Mouse (Mus musculus) cerebellum, postnatal 25 days (tissue): ENCODE measurements around the gene Samd11.

ENCODE experiments used
- DNase-seq, 2 experiments: peaks; one replicate each; pipeline ENCODE4 v3.0.0; 2021; ENCODE audit warnings: mixed read lengths in 2 of 2

Gene Samd11

GRCm38 (mm10) chr4:156255078-156255839 lies at the start of gene Samd11:
TSS of gene Samd11 (minus strand) at chr4:156255657.
- no peak for DNase-seq

- DNase-seq, result peak in 1 of 2 experiments; percentile 25
These were observed 938 bp downstream of the Samd11 start for GRCm38 (mm10) chr4:156254361-156255077.

DNA sequence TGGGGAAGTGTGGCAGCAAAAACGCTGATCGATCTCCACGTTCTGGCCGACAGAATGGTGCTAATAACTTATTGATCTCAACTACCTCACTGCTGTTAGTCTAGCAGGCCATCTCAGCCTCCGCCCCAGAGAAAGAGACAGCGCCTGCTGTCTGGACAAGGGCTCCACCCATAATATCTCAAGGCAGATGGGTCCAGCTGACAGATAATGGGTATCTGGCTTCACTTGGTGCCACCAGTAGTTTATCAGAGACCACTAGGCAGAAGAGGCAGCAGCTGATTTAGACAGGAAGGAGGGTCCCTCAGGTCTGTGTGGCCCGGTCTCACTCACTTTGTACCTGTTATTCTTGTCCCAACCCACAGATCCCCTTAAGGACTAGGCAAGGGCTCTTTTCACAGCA lies 2.4 kb downstream of the Samd11 start:
- DNase-seq, result no peak

- no peak for DNase-seq
These were observed 2.8 kb downstream of the Samd11 start for GRCm38 (mm10) chr4:156252619-156253018.

- DNase-seq, result no peak
These were observed 3.3 kb downstream of the Samd11 start for GRCm38 (mm10) chr4:156252140-156252539.

- DNase-seq, result no peak
These were observed 4.4 kb downstream of the Samd11 start for GRCm38 (mm10) chr4:156251081-156251480.

DNA sequence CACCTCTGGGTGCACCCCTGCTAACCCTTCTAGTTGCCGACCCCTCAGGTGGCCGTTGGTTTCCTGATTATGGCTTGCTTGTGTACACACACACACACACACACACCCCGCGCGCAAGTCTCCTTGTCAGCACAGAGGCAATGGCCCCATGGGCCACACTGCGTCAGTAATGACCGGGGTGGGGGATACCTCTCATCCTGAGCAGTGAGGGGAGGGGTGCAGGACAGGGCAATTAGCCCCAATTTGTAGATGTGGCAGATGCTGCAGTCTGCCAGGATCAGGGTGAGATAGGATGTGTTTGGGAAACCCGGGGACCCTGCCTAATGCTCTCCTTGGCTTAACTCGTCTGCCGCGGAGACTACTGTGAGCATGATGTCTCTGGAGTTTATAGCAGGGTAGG lies 5.9 kb downstream of the Samd11 start:
- no peak for DNase-seq

DNA sequence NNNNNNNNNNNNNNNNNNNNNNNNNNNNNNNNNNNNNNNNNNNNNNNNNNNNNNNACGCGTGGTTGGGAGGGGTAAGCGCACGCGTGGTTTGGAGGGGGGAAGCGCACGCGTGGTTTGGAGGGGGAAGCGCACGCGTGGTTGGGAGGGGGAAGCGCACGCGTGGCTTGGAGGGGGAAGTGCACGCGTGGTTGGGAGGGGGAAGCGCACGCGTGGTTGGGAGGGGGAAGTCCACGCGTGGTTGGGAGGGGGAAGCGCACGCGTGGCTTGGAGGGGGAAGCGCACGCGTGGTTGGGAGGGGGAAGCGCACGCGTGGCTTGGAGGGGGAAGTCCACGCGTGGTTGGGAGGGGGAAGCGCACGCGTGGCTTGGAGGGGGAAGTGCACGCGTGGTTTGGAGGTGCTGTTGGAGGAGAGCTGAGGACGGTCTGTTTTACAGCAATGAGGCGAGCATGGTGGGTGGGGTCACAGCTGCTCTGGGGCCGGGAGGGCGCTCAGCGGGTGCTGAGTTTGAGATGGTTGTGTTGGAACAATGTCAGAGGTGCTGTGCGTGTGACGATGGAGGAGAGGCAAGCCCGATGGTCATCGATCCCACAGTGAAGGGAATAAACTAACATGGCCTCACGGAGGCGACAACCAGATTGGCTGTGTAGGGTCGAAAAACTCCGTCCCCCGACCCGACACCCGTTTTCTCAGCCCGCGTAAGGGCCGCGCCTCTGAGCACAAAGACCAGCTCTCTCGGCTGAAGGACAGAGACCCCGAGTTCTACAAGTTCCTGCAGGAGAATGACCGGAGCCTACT lies 18.6 kb downstream of the Samd11 start:
- DNase-seq, result peak in 1 of 2 experiments; percentile 42

DNA sequence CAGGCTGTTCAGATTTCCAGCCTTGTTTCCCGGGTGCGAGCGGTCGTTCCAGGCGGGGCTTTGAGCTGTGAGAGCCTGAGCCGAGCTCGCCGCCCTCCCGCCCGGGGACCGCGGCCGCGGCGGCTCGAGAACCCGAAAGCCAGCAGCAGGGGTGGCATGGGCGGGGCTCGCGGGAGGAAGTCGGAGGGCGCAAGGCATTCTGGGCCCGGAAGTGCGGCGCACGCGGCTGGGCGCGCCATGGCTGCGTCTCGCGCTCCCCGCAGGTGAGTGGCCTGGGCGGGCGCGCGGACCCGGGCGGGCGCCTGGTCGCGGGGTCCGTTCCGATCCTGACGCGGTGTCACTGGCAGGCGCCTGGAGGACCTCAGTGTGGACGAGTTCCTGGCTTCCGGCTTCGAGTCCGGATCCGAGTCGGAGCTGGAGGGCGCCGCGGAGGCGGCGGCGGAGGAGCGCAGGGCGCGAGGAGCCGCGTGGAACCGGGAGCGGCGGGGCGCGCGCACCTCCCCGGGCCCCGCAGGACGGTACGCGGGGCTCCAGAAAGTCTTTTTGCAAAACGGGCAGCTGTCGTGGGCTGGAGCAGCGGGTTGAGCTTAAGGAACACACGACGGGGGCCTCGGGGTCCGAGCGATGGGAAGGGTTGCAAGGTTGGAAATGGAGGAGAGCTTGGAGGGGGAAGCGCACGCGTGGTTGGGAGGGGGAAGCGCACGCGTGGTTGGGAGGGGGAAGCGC lies 19.5 kb downstream of the Samd11 start, which contains the start of gene Noc2l:
Gene Noc2l, plus strand, starts transcription at position 203 of the 726 bp plus-strand sequence.
- peak; percentile 94 to 97 for DNase-seq

- peak in 1 of 2 experiments; percentile 45 for DNase-seq
These were observed 20.1 kb downstream of the Samd11 start for GRCm38 (mm10) chr4:156235360-156235770.

DNA sequence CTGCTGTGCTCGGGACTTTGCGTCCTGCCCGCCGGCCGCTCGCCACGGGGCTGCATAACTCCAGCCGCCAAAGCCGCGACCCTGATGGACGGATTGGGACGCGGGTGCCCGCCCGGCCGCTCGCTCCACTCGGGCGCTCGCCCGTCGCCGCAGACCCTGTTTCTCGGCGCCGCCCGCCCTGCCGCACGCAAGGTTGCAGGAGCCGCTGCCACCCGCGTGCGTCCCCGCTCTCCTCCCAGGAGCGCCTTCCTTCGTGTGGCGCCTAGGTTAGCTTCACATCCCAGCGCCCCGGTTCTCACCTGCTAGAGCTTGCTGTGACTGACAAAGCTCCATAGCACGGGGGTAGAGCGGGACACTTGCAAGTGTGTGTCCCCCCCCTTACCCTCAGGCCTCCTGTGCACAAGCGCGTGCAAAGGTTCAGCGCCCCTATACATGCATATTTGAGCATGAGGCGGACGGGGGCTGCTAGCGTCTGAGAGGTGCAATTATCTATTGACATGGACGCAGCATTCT lies 20.7 kb downstream of the Samd11 start, which contains the start of gene Plekhn1:
Gene Plekhn1, minus strand, starts transcription at position 157 of the 513 bp plus-strand sequence.
- peak; percentile 88 to 93 for DNase-seq

GRCm38 (mm10) chr4:156234021-156234501 lies 21.4 kb downstream of the Samd11 start:
- peak; percentile 53 to 63 for DNase-seq

DNA sequence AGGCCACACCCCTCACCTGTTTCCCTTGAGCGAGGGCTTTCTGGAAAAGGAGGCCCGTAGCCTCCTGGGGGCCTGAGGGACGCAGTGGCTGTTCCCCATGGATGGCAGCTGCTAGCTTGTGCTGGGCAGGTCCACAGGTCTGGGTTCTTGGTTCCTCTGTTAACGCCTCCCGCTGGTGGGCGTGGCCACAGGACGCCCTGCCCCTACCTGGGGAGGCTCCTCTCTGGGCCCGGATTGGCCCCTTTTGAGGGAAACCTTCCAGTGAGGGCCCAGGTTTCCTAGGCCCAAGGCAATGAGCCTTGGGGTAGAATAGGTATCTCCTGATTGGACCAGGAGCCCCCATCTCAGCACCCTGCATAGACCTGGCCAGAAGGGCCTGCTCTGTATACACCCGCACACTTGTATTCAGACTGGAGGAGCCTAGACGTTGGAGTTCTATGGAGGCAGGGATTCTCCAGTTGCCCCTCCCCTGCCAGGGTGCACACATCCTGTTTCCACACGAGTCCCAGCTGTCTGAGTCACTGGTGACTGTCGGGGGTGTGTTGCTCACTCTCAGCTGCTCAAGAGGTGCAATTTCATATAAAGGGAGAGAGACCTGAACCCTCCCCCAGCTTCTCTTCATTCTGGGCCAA lies 26.9 kb downstream of the Samd11 start:
- DNase-seq, result no peak

DNA sequence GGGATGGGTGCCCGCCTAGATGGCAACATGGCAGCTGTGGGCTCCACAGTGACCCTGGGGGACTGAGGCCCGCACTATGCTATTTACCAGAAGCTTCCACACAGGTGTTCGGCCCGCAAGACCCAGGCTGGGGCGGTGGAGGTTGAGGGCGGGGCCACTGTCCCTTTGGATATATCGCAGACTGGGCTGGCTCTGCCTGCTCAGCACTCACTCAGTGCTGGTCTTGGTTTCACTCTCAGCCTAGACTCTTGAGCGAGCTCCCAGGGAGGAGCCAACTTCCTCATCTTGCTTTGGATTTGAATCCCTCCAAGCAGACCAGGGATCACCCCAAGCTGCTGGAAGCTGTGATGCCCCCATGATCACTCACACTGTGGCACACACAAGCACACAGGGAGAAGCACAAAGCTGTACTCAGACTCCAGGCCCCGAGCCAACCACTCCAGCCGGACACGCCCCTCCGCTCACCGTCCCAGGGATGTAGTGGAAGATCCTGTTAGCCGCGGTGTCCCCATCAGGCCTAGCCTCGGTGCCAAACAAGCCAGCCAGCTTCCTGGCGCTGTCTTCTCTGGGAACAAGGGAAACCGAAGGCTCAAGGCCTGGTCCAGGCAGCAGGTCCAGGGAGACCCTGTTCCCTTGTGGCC lies 27.6 kb downstream of the Samd11 start:
- no peak for DNase-seq

DNA sequence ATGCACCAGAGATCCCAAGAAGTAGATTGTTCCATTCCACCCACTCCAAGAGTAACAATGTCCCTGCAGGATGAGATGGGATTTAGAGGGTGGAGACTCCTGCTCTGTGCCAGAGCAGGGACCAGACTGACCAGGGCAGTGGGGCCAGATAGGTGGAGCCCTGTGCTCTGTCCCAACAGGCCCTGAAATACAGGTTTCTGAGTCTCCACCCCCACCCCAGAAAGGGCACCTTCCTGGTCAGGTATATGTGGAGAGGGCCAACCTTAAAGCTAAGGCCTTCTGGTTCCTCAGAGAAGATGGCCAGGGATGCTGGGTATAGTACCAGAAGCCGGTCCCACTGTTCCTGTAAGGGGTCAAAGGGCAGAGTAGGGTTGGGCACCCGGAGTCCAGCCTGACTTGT lies 31.2 kb downstream of the Samd11 start:
- no peak for DNase-seq

GRCm38 (mm10) chr4:156219936-156220335 lies 35.5 kb downstream of the Samd11 start:
- no peak for DNase-seq

- peak; percentile 41 to 42 for DNase-seq
These were observed 37.6 kb downstream of the Samd11 start for GRCm38 (mm10) chr4:156217838-156218237.

- peak in 1 of 2 experiments; percentile 56 for DNase-seq
These were observed 38.3 kb downstream of the Samd11 start for GRCm38 (mm10) chr4:156217022-156217669.

DNA sequence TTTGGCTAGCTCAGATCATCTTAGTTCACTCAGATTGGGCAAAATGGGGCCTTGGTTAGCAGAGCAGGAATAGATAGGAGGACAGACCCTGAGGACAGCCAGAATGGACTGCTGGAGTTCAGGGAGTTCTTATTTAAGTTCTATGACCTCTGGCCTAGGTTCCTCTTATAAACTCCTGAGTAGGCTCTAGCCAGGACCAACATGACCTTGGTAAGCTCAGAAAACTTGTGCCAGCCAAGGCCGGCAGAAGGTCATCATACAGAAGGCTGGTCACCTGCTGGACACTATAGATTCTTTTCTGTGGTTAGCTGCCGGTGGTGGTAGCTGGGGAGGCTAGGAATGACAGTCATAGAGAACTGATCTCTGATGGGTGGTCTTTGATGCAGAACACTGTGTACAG lies 39.3 kb downstream of the Samd11 start:
- DNase-seq, result no peak

GRCm38 (mm10) chr4:156215649-156216048 lies 39.8 kb downstream of the Samd11 start, which contains the start of gene Perm1:
TSS of gene Perm1 (plus strand) at chr4:156215868.
- peak in 1 of 2 experiments; percentile 77 for DNase-seq
